Mouse (Mus musculus): ENCODE measurements at regions not wholly inside any gene's neighbourhood (a gene's known extent, or its start where the extent isn't known, plus 50 kb on each side); places are given as distances from the start of the nearest gene placed in this dataset.

DNA sequence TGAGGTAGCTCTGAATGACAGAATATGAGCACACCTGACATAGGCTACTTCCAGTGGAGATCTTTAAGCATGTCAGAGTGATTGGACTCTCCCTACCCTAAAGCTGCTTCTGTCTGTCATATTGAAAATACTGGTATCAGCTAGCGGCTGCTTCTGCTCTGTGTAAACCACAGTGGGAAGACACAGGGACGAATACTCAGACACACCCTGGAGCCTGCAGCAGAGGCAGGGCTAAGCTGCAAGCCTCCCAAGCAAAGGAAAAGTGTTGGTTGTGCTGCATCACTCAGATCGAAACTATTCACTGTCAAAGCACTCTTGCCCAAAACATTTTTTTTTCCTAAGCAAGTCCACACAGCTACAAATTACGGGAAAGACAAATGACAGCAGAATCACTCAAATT lies 270.4 kb downstream of the Cd47 start:
- TF ChIP-seq POLR2A (IDR thresholded peaks at IDR 0.05; ENCODE audit: control insufficient read depth, low read depth, low read length): no peak
- no peak for TF ChIP-seq CTCF (IDR thresholded peaks at IDR 0.05; ENCODE audit: control insufficient read depth, insufficient read depth, insufficient replicate concordance, low read depth, low read length)
